Mouse (Mus musculus): ENCODE data around the gene Ctnnbl1. TPM values are rescaled to one million over a fixed set of nuclear protein-coding genes. Genes with fewer than 3 reads are reported as not detected.

The Ctnnbl1 gene
- 28.3 and 34.4 TPM in 2 replicates for polyA plus RNA-seq (2012; rRNA removed)

DNA sequence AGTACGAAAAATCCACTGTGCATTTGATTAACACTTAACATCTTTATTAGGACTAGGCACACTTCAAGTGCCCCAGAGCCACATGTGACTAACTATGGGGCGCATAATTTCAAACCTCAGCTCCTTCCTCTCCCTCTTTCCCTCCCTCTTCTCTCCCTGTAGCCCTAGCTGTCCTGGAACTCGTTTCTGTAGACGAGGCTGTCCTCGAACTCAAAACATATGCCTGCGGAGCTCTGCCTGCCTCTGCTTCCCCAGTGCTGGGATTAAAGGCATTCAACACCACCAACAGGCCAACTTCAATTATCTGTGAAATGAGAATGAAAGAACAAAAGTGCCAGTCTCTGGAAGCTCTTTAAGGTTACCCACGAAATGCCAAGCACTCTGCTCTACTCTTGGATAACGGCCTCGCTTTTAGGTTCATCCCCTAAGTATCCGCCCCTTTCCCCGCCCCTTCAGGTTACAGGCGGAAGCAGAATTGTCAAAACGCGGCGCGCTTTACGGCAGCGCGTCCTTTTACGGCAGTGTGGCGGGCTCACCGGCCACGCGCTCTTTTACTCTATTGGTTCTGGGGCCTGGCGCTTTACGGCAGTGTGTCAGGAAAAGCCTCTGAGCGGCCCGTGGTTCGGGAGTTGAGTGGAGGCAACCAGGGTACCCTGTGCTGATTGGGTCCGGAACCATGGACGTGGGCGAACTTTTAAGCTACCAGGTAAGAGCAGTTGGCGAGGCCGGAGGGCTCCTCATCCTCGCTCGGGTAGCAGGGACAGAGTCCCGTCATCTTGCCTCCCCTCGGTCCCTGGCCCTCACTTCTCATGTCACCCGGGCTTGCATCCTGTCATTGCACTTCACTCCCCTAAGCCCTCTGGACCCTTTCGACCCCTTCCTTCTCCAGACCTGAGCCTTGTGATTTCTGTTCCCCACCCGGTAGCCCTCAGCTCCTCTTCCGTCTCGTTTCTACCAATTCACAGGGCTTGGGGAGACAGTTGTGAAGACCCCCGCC, at the start of gene Ctnnbl1:
Gene Ctnnbl1 (plus strand): TSS at position 548 of the 997 bp plus-strand sequence.
- peak within 1 kb of the TSS; percentile 41; the same call in 1 of the 2 replicates for H3K27ac ChIP-seq (ENCODE audit: insufficient read depth, low read length)
- no peaks in the 10 kb centered on the region for H3K27me3 ChIP-seq (ENCODE audit: control insufficient read depth, insufficient read depth, low read length)
- H3K4me1 ChIP-seq (ENCODE audit: control insufficient read depth, insufficient read depth, insufficient read length): peaks cover 2% of the 10 kb centered on the region; the same call in 1 of the 2 replicates
- WGBS: 11% methylated on average over 44 of the region's 44 CpGs
- peak within 1 kb of the TSS; percentile 97 for H3K4me3 ChIP-seq (ENCODE audit: extremely low read depth, insufficient read depth, insufficient read length)
- H3K36me3 ChIP-seq (ENCODE audit: control insufficient read depth, insufficient read depth, low read length): no peaks in the 10 kb centered on the region
- DNase-seq (ENCODE audit: low read depth in 1 of 2, low spot score in 2 of 2): peak; percentile 96 to 99
- TF ChIP-seq CTCF (IDR thresholded peaks at IDR 0.05; ENCODE audit: extremely low read depth, insufficient read depth, insufficient read length, insufficient replicate concordance): no peak
- peak; percentile 25; the same call in 1 of the 2 replicates for TF ChIP-seq POLR2A (IDR thresholded peaks at IDR 0.05; ENCODE audit: low read depth, low read length)

DNA sequence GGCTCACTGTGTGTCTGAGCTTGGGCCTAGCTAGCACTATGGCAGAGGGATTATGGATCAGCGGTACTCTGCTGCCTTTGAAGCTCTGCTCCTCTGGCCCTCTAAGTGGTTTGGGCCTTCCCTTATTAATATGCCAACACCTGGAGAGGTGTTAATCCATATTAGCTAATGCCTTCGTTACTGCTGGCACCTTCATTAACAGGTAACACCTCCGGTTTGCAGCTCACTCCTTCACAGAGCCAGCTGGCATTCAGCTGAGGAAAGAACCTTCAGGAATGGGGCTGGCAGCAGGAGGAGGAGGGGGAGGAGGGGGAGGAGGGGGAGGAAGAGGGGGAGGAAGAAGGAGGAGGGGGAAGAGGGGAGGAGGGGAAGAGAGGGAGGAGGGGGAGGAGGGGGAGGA, 49.7 kb upstream of the Ctnnbl1 start:
- no peaks in the 10 kb centered on the region for H3K36me3 ChIP-seq (ENCODE audit: control insufficient read depth, insufficient read depth, low read length)
- H3K27me3 ChIP-seq (ENCODE audit: control insufficient read depth, insufficient read depth, low read length): no peaks in the 10 kb centered on the region
- TF ChIP-seq CTCF (IDR thresholded peaks at IDR 0.05; ENCODE audit: extremely low read depth, insufficient read depth, insufficient read length, insufficient replicate concordance) (no peak), POLR2A (IDR thresholded peaks at IDR 0.05; ENCODE audit: low read depth, low read length) (no peak)
- H3K4me1 ChIP-seq (ENCODE audit: control insufficient read depth, insufficient read depth, insufficient read length): no peaks in the 10 kb centered on the region
- 73% methylated on average over 3 of the region's 3 CpGs for WGBS
- no peak overlapping the region for H3K4me3 ChIP-seq (ENCODE audit: extremely low read depth, insufficient read depth, insufficient read length)
- no peak overlapping the region for H3K27ac ChIP-seq (ENCODE audit: insufficient read depth, low read length)
- no peak for DNase-seq (ENCODE audit: low read depth in 1 of 2, low spot score in 2 of 2)

DNA sequence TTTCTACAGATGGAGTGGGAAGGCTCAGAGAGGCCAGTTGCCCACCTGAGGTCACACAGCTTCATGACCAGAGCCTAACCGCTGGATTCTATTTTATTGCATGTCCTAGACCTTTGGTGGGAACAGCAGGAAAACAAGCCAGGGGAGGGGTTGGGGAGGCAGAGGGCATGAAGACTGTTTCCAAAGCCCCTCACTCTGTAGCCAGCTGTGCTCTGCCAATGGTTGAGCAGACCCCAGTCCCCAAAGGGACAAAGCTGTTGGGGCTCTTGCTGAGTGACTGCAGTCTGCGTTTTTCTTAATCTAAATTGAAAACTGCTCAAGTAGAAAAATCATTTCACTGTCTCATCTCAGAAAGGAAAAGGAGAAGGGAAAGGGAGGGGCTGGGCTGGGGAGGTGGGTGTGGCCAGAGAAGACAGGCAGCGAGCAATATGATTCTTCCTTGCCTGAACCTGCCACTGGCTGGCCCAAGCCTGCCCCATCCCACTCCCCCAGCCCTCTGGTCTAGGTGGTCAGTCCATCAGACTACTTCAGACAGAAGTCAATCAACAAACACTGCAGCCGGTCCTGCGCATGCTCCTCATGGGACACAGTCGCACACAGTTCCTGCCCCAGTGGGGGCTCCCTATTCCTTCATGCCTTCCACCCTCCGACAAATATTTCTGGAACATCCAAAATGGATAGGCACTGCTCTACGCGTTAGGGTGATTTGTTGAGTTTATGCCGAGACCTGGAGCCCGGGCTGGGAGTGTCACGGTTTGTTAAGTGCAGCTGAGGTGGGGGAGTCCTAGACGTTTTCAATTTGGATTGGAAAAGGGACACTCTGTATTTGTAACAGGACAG, 45.7 kb upstream of the Ctnnbl1 start:
- no peak overlapping the region for H3K27ac ChIP-seq (ENCODE audit: insufficient read depth, low read length)
- WGBS: 76% methylated on average over 13 of the region's 13 CpGs
- no peaks in the 10 kb centered on the region; the same call in 1 of the 2 replicates for H3K4me1 ChIP-seq (ENCODE audit: control insufficient read depth, insufficient read depth, insufficient read length)
- no peak for DNase-seq (ENCODE audit: low read depth in 1 of 2, low spot score in 2 of 2)
- no peaks in the 10 kb centered on the region for H3K27me3 ChIP-seq (ENCODE audit: control insufficient read depth, insufficient read depth, low read length)
- TF ChIP-seq POLR2A (IDR thresholded peaks at IDR 0.05; ENCODE audit: low read depth, low read length) (no peak), CTCF (IDR thresholded peaks at IDR 0.05; ENCODE audit: extremely low read depth, insufficient read depth, insufficient read length, insufficient replicate concordance) (no peak)
- H3K4me3 ChIP-seq (ENCODE audit: extremely low read depth, insufficient read depth, insufficient read length): no peak overlapping the region
- no peaks in the 10 kb centered on the region for H3K36me3 ChIP-seq (ENCODE audit: control insufficient read depth, insufficient read depth, low read length)

DNA sequence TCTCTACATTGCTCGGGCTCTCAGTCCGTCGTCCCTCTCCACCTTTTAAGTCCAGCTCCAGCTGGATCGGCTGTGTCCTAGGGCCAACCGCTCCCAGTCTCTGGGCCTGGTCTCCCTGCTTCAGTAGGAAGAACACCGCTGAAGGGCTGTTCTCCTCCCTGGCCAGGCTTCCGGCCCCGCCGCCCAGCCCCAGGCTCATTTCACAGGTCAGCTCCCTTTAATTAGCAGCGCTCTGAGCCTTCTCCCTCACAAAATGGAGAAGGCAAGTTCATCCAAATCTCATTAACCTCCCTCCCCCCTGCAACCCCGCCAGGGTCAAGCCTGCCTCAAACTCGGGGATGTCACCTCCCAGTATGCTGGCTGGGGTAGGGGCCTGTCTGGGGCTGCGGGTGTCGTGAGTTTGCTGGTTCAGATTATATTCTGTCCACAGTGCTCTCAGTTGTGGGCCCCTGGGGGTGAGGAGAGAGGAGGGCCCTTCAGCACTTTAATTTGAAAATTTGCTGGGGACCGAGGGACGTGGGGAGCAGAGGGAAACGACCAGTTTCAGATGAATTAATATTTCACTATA, 44.8 kb upstream of the Ctnnbl1 start:
- WGBS: 46% methylated on average over 17 of the region's 17 CpGs
- TF ChIP-seq CTCF (IDR thresholded peaks at IDR 0.05; ENCODE audit: extremely low read depth, insufficient read depth, insufficient read length, insufficient replicate concordance) (no peak), POLR2A (IDR thresholded peaks at IDR 0.05; ENCODE audit: low read depth, low read length) (no peak)
- H3K4me3 ChIP-seq (ENCODE audit: extremely low read depth, insufficient read depth, insufficient read length): no peak overlapping the region
- no peaks in the 10 kb centered on the region for H3K27me3 ChIP-seq (ENCODE audit: control insufficient read depth, insufficient read depth, low read length)
- no peaks in the 10 kb centered on the region for H3K36me3 ChIP-seq (ENCODE audit: control insufficient read depth, insufficient read depth, low read length)
- DNase-seq (ENCODE audit: low read depth in 1 of 2, low spot score in 2 of 2): no peak
- H3K4me1 ChIP-seq (ENCODE audit: control insufficient read depth, insufficient read depth, insufficient read length): no peaks in the 10 kb centered on the region; the same call in 1 of the 2 replicates
- no peak overlapping the region for H3K27ac ChIP-seq (ENCODE audit: insufficient read depth, low read length)

DNA sequence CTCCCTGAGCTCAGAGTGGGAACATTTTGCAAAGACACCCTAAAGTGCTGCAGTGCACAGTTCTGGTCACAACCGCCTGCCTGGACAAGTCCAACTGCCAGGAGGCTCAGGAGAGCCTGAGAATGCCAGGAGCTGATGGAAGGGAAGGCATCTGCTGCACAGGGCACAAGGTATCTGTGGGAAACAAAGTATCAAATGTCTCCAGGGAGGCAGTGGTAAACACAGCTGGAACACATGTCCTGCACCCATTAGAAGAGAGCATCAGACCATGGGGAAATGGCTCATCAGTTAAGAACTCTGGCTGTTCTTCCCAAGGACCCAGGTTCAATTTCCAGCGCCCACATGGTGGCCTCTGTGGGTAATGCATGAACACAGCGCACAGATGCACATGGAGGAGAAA, 43.6 kb upstream of the Ctnnbl1 start:
- 78% methylated on average over 3 of the region's 3 CpGs for WGBS
- Histone ChIP-seq H3K4me3 (ENCODE audit: extremely low read depth, insufficient read depth, insufficient read length) (no peak overlapping the region), H3K4me1 (ENCODE audit: control insufficient read depth, insufficient read depth, insufficient read length) (no peaks in the 10 kb centered on the region; the same call in 1 of the 2 replicates), H3K36me3 (ENCODE audit: control insufficient read depth, insufficient read depth, low read length) (no peaks in the 10 kb centered on the region), H3K27ac (ENCODE audit: insufficient read depth, low read length) (no peak overlapping the region), H3K27me3 (ENCODE audit: control insufficient read depth, insufficient read depth, low read length) (no peaks in the 10 kb centered on the region)
- DNase-seq (ENCODE audit: low read depth in 1 of 2, low spot score in 2 of 2): no peak
- TF ChIP-seq CTCF (IDR thresholded peaks at IDR 0.05; ENCODE audit: extremely low read depth, insufficient read depth, insufficient read length, insufficient replicate concordance) (no peak), POLR2A (IDR thresholded peaks at IDR 0.05; ENCODE audit: low read depth, low read length) (no peak)

DNA sequence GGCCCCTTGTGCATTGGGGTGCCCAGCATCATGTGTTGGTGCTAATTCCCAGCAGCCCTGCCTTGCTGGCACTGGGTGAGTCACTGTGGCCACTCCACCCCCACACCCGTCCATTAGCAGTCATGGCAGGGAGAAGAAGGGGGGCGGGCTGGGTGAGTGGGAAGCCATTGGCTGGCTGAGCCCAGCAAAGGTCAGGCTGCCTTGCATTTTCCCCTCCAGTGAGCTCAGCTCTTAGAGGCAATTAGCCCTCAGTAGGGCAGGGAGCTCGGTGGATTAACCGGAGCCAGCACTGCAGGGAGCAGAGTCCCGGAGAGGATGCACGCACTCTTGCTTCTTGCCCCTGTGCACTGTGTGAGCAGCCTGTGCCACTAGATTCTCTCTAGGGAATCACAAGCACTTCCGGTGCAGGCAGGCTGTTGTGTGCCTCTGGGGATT, 40.9 kb upstream of the Ctnnbl1 start:
- TF ChIP-seq CTCF (IDR thresholded peaks at IDR 0.05; ENCODE audit: extremely low read depth, insufficient read depth, insufficient read length, insufficient replicate concordance): no peak
- TF ChIP-seq POLR2A (IDR thresholded peaks at IDR 0.05; ENCODE audit: low read depth, low read length): no peak
- no peak overlapping the region for H3K4me3 ChIP-seq (ENCODE audit: extremely low read depth, insufficient read depth, insufficient read length)
- DNase-seq (ENCODE audit: low read depth in 1 of 2, low spot score in 2 of 2): no peak
- 51% methylated on average over 7 of the region's 7 CpGs for WGBS
- no peaks in the 10 kb centered on the region for H3K36me3 ChIP-seq (ENCODE audit: control insufficient read depth, insufficient read depth, low read length)
- H3K27me3 ChIP-seq (ENCODE audit: control insufficient read depth, insufficient read depth, low read length): no peaks in the 10 kb centered on the region
- H3K27ac ChIP-seq (ENCODE audit: insufficient read depth, low read length): no peak overlapping the region
- no peaks in the 10 kb centered on the region; the same call in 1 of the 2 replicates for H3K4me1 ChIP-seq (ENCODE audit: control insufficient read depth, insufficient read depth, insufficient read length)
